Mouse (Mus musculus): ENCODE measurements around the gene Gm42906.

Gm42906 gene

GRCm38 (mm10) chr5:151394690-151395089, 33.3 kb downstream of the Gm42906 start:
- DNase-seq (ENCODE audit: low spot score in 2 of 2), result no peak

GRCm38 (mm10) chr5:151393821-151394662, 33.9 kb downstream of the Gm42906 start:
- no peak for DNase-seq (ENCODE audit: low spot score in 2 of 2)

DNA sequence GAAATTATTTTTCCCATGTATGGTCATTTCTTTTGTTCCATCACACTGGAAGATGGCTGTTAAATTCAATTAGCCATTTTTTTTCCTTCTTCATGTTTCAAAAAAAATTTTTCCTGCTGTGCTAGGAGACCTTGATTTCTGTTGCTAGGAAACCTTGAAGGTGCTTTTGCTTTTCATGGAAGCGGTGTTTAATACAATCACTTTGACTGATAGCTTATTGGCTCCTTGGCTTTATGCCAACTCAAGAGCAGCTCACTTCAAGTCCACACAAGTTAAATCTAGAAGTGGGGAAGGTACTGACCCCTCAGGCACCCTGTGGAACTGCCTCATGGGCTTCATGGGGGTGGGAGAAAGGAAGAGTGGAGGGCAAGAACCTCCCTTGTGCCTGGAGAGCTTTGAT, 38.1 kb downstream of the Gm42906 start:
- DNase-seq (ENCODE audit: low spot score in 2 of 2), result no peak

GRCm38 (mm10) chr5:151379896-151380295, 48.1 kb downstream of the Gm42906 start:
- DNase-seq (ENCODE audit: low spot score in 2 of 2), result peak in 1 of 2 experiments; percentile 42

DNA sequence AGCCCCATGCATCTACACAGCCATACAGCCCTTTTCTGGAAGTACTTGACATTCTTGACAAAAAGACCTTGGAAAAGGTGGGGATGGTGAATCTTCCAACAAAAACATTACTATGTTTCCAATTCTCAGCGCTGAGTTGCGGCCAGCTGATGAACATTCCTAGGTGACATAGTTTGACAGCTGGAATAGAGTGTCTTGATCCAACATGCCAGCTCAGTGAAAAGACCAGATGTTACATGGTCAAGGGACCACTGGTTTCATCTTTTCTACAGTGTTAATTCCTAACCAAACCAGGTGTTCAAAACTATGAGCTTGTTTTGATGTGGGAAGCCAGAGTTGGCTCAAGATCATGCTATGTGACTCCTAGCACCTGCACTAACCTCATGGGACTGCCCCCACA, 48.8 kb downstream of the Gm42906 start:
- no peak for DNase-seq (ENCODE audit: low spot score in 2 of 2)

DNA sequence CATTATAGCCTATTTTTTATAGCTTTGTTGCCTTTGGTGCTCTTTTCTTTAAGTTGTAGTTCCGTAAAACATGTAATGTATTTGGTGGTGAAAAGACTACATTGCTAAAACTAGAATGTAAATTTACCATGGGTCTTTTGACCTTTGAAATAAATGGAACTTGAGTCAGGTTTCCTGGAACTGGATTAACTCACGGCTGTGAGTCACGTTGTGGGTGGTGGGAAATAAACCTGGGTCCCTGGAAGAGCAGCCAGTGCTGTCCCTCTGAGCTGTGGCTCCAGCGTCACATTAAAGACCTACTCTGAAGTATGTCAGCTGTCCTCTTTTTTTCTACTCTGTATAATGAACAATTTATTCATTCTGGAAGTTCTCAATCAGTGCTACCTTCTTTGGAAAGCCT, 51.0 kb downstream of the Gm42906 start:
- no peak for DNase-seq (ENCODE audit: low spot score in 2 of 2)

DNA sequence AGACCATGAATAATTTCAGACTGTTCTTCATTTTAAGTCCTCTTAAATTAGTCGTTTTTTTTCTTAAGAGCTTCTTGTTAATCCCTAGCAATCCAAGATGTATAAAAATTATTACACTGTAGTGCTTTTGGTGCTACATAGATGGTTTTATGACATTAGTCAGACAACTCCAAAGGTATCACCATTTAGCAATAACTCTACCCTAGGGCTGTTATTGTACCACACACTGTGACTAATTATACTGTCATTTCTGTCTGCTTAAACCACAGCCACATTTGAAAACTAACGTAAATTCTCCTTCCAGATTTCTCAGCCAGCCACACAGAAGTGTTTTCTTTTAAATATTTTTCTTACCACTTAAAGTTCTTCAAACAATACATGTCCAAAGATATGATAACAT, 53.1 kb downstream of the Gm42906 start:
- DNase-seq (ENCODE audit: low spot score in 2 of 2), result no peak

GRCm38 (mm10) chr5:151371130-151371529, 56.8 kb downstream of the Gm42906 start:
- no peak for DNase-seq (ENCODE audit: low spot score in 2 of 2)

DNA sequence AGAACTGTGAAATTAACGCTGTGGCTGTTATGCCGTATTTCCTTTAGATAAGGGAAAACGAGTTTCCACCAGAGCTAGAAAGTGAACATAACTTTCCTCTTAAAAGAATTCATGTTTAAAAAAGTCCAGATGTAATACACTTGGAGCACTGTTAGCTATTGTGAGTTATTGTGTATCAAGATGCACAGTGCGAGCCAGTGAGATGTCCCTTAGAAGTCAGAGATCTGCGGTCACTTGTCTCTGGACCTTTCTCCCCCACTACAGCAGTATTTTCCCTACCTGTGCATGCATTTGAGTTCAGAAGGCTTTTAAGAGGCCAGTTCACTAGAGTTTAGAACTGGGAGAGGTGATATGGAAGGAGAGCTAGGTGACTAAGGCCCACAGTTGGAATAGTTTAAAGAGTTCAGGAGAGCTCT, 58.6 kb downstream of the Gm42906 start:
- DNase-seq (ENCODE audit: low spot score in 2 of 2), result no peak

DNA sequence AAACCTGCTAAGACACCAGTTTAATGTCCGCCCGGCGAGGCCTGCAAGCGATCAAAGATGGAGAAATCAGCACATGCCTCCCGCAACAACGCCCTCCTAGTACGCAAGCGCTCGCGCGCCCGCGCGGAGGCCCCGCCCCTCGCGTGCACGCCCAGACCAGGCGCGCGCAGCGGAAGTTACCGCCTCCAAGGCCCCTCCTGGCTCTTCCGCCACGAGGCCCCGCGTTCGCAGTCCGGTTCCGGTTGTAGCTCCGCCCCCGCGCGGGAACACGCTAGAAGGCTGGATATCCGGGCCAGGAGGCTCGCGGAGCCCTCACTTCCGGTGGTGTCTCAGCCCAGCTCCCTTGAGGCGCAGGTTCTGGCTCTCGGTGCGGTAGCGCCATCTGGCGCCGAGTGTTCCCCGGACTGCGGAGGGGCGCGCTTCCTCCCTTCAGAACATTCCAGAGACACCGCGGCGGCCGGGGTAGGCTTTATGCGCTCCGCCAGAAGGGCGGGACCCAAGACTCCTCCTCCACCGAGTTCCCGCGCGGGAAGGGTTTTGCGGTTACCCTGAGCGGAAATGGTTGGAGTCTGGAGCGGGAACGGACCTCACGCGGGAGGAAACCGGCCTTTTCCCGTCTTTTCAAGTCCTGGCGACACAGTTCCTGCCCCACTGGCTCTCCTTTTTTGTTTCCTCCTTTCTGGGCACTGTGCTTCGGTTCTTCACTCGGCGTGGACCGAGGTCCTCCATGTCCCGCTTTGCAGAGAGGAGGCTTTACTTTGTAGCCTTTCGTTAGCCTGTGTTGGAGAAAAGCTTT, 59.4 kb downstream of the Gm42906 start:
- DNase-seq (ENCODE audit: low spot score in 2 of 2), result peak; percentile 100

DNA sequence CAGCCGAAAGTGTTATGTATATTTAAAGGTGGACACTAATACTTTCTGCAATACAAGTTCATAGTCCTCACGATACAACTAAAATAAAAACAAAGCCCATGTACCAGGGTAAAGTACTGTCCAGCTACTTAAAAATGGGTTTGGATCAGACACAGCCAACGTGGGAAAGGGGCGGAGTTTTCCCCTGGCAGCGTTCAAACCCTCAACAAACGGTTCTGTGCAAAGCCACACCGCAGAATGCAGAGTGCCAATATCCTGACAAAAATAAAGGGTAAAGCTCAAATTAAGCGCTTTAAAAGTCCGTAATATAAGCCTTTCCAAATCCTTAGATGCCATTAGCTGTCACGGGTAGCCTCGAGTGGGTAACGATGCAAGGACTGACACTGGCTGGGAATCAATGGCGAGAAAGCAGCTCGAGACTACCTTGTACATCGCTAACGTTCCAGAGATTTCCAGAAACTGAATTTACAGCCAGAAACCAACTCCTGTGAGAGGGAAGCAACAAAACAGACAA, 60.0 kb downstream of the Gm42906 start:
- peak; percentile 54 to 68 for DNase-seq (ENCODE audit: low spot score in 2 of 2)

DNA sequence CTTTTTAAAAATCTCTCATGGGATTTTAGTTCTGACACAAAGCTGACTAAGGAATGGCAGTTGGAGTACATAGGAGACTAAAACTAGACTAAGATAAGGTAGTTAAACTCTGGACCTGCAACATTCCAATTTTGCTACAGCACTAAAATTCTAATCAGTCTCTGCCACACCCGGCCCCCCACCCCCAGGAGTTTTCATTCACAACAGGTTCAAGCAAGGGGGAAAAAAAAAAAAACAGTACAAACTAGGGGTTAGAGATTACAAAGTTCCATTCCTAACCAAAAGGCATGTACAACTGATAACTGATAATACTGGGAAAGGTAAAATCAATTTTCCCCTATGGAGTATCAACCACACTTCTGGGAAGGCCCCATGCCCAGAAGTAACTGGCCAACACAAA, 60.6 kb downstream of the Gm42906 start:
- DNase-seq (ENCODE audit: low spot score in 2 of 2), result no peak

- DNase-seq (ENCODE audit: low spot score in 2 of 2), result no peak
These were observed 64.5 kb downstream of the Gm42906 start for GRCm38 (mm10) chr5:151363343-151364000.

- no peak for DNase-seq (ENCODE audit: low spot score in 2 of 2)
These were observed 78.3 kb downstream of the Gm42906 start for GRCm38 (mm10) chr5:151349616-151350015.

DNA sequence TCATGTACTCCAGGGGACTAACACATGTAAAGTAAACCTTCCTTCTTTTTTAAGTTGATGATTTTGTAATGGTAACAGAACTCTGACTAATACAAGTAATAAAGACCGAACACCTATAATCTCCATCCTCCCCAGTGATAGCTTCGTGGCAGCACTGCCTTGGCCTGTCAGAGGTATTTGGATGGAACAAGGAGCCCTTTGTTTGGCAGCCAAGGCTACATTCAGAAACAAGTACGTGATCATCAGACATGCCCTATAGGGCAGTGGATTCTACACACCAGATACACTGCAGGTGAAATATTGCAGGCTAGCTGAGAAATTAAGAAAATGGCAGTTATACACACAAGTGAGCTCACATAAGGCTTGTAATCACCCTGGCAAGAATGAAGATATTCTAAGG, 79.5 kb downstream of the Gm42906 start:
- no peak for DNase-seq (ENCODE audit: low spot score in 2 of 2)

DNA sequence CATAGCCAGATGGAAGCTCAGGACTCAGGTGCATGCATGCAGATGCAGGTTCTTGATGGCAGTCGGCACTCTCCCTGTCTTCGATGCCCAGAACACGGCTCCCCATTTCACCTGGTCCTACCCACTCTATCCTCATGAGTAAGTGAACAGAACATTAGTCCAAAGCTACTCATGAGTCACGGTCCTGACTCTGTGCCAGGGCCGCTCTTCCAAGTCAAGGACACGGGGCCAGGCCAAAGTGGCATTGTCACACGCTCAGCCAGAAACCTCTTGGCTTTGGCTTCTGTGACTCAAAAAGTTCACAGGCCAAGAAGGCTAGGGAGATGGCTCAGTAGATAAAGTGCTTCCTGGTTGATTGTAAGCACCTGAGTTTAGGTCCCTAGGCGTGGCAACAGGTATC, 81.3 kb downstream of the Gm42906 start:
- DNase-seq (ENCODE audit: low spot score in 2 of 2), result no peak

GRCm38 (mm10) chr5:151344737-151345136, 83.2 kb downstream of the Gm42906 start:
- DNase-seq (ENCODE audit: low spot score in 2 of 2), result no peak

GRCm38 (mm10) chr5:151333686-151334085, 94.3 kb downstream of the Gm42906 start:
- no peak for DNase-seq (ENCODE audit: low spot score in 2 of 2)

- DNase-seq (ENCODE audit: low spot score in 2 of 2), result no peak
These were observed 94.8 kb downstream of the Gm42906 start for GRCm38 (mm10) chr5:151333191-151333594.

- DNase-seq (ENCODE audit: low spot score in 2 of 2), result peak; percentile 20 to 45
These were observed 112.0 kb downstream of the Gm42906 start for GRCm38 (mm10) chr5:151315804-151316597.

DNA sequence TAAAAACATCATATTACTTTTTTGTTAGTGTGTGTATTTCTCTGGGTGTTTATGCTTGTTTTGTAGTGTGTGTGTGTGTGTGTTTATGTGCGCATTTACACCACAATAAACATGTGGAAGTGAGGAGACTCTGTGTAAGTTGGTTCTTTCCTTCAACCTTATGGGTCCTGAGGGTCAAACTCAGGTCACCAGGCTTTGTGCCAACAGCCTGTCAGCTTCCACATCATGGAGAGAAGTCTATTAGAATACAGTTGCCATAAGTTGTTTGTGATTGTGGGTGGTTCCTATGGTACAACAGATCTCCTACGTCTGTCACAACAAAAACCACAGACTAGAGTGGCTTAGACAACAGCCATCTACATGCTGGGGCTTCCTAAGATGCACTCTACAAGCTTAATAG, 127.7 kb downstream of the Gm42906 start:
- DNase-seq (ENCODE audit: low spot score in 2 of 2), result no peak
